Mouse (Mus musculus): Measurements from ENCODE around the gene Tbc1d32. TPM values are rescaled to one million over a fixed set of nuclear protein-coding genes. Genes with fewer than 3 reads are reported as not detected.

Gene Tbc1d32
- total RNA-seq, 4 experiments from 2014 or later, result 3.6 to 5.0 (median 4.1) TPM

GRCm38 (mm10) chr10:56106996-56107334 is 121.5 kb downstream of the Tbc1d32 start:
- peak; percentile 4 for DNase-seq (ENCODE audit: low spot score)

GRCm38 (mm10) chr10:56106333-56106995 is 122.0 kb downstream of the Tbc1d32 start, which contains the start of gene Msl3l2:
Gene Msl3l2, plus strand, starts transcription at chr10:56106917.
- peak; percentile 93 for DNase-seq (ENCODE audit: low spot score)

- no peak for DNase-seq (ENCODE audit: low spot score)
These were observed 128.7 kb downstream of the Tbc1d32 start for GRCm38 (mm10) chr10:56099641-56100310.

DNA sequence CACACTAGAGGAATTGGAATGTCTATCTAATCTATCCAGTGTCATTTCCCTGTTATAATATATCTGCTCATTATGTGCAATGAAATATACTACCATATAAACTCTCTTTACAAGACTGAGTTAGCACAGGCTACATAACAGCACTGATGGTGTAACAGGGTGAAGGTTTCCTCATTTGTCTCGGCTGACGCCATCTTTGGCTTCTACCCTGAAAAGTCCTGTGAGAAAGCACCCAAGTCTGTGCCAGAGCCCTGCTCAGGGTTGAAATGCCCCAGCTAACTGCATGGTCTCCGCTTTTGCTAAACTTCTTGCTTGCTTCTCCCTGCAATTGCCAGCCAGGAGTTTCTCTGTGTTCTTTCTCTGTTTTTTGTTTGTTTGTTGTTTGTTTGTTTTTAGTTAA is 129.4 kb downstream of the Tbc1d32 start:
- DNase-seq (ENCODE audit: low spot score), result no peak

DNA sequence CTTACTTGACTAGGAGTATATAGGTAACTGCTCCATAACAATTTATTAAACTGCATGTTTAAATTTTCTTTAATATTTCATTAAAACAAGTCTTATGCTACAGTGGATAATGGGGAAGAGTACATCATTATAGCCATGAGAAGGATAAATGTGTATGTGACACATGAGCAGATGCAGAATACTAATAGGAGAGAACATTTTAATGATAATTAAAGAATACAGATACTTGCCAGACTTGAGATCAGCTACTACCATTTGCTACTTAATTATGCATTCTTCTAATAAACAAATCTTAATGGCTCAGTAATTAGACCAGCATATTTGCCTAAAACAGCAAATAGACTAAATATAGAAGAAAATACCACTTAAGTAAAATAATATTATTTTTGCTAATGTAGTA is 131.7 kb downstream of the Tbc1d32 start:
- DNase-seq (ENCODE audit: low spot score), result no peak

- DNase-seq (ENCODE audit: low spot score), result no peak
These were observed 133.9 kb downstream of the Tbc1d32 start for GRCm38 (mm10) chr10:56094586-56094985.

DNA sequence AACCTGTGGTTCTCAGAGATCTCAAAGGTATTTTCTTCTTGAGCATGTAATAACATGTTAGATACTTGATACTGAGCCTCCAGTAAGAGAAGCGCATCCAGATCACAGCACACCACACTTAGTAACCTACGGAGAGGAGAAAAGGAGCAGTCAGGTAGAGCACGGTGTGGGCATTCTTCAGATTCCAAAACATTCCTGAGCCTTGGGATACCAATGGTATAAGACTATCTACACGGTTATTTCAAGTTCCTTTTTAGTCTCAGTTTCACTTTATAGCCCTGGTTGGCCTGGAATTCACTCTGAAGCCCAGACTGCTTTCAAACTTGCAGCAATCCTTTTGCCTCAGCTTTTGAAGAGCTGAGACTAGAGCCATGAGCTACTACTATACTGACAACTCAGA is 138.8 kb downstream of the Tbc1d32 start:
- DNase-seq (ENCODE audit: low spot score), result no peak

DNA sequence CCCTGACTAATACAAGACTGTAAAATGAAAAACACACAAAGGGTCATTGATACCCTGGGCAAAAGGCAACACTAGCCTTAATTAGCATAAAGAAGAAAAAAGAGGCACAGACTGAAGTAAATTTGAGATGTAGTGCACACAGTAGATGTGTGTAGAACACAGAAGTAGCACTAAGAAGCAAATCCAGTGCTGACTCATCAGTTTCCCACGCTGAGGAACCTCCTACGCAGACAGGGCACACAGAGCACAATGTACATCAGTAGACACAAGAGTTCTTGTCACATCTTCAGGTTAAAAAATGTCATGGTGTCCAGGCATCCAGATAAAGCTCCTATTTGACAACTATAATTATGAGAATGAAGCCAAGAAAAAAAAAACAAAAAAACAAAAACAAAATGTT is 165.7 kb downstream of the Tbc1d32 start:
- DNase-seq (ENCODE audit: low spot score), result no peak

GRCm38 (mm10) chr10:56061238-56061830 is 167.2 kb downstream of the Tbc1d32 start:
- no peak for DNase-seq (ENCODE audit: low spot score)

GRCm38 (mm10) chr10:56058979-56059422 is 169.5 kb downstream of the Tbc1d32 start:
- DNase-seq (ENCODE audit: low spot score), result no peak

GRCm38 (mm10) chr10:56025400-56025799 is 203.1 kb downstream of the Tbc1d32 start:
- DNase-seq (ENCODE audit: low spot score), result no peak

GRCm38 (mm10) chr10:56024579-56024978 is 203.9 kb downstream of the Tbc1d32 start:
- no peak for DNase-seq (ENCODE audit: low spot score)

GRCm38 (mm10) chr10:55979898-55980521 is 248.5 kb downstream of the Tbc1d32 start:
- peak; percentile 14 for DNase-seq (ENCODE audit: low spot score)

DNA sequence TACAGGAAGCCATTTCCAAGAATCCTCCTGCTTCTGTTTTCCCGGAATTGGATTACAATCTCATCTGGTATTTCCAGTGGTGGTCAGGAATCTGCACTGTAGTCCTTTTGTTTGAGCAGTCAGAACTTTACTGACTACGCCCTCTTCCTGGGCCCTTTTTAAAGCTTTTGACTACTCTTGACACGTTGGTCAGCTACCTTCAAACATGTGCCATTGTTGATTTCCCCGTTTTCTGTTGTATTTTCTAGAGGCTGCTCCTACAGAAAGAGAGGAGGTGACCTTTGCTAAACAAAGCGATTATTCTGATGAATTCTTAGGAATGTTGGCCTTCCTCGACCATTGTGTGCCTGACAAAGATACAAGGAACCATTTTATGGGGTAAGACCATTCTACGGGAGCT is 250.5 kb downstream of the Tbc1d32 start:
- DNase-seq (ENCODE audit: low spot score), result no peak

Other genes starting within 250 kb of the Tbc1d32 start
- 1 to 10 TPM; 2.2 to 4.5 (median 2.8) TPM for gene Msl3l2, start 121.8 kb downstream of the Tbc1d32 start, total RNA-seq (2022)
- 100 to 1,000 TPM; 354 to 461 (median 382) TPM for gene Gja1, start 148.6 kb upstream of the Tbc1d32 start, total RNA-seq (2022)